Mouse (Mus musculus) urinary bladder, postnatal 36 days (tissue): Measurements from ENCODE around the gene Ksr1.

Experiments
- DNase-seq, 2 experiments: peaks; one replicate each; pipeline ENCODE4 v3.0.0; 2022; ENCODE audit warnings: low spot score in 2 of 2, mixed read lengths in 1 of 2

Gene Ksr1

GRCm38 (mm10) chr11:79148783-79149182, 2.6 kb upstream of the Ksr1 start:
- DNase-seq: no peak

DNA sequence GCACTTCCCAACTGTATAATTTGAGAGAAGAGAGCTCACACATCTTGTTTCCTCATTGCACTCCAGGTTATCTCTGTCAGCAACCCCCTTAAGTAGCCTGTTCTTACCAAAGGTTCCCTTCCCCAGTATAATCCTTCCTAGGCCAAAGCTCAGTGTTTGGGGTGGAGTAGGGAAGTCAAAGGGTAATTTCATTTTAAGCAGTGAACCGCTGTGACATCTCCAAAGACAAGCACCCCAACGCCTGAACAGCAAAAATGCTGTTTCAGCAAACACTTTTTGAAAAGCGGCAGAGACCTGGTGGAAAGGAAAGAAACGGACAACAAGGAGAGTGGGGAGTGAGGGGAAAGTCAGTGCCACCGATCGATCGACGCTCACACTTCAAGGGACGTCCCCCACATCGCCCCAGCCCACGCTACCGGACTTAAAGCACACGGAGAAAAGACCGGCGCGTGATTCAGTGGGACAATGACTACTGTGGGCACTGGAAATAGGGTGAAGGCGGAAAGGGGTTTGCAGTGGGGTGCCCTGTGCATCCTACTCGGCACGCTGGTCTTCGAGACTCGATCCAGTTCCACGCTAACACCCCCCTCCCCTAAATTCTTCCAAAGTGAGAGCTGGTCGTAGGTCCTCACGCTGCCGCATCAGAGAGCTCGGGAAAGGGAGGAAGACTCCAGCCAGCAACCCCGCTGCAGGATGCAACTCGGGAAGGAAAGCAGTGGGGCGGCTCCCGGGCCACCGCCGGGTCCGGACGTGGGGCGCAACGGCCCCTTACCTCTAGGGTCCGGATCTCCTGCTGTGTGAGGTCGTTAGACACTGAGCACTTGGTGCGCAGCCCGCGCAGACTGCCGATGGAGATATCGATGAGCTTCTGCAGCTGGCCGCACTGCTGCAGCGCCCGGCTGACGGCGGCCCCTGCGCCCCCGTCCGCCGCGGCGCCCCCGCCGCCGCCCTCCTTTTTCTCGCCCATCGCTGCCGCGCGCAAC, 633 bp downstream of the Ksr1 start:
- DNase-seq: peak; percentile 15 to 25

DNA sequence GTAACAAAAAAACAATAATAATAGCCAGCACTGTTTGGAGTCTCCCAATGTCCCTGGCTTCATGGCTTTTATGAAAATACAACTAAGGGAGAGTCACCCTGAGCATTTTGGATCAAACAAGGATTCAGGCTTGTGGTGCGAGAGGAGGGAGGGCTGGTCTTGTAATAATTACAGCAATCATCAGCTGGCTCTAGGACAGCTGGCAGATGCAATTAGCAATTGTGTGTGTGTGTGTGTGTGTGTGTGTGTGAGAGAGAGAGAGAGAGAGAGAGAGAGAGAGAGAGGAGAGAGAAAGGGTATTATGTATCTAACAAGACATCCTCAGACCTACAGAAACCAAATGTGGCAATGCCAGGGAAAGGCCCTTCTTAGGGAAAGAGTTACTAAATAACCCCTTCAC, 1.5 kb downstream of the Ksr1 start:
- peak in 1 of 2 experiments; percentile 21 for DNase-seq

- no peak for DNase-seq
Measured at GRCm38 (mm10) chr11:79144043-79144591, 2.1 kb downstream of the Ksr1 start.

DNA sequence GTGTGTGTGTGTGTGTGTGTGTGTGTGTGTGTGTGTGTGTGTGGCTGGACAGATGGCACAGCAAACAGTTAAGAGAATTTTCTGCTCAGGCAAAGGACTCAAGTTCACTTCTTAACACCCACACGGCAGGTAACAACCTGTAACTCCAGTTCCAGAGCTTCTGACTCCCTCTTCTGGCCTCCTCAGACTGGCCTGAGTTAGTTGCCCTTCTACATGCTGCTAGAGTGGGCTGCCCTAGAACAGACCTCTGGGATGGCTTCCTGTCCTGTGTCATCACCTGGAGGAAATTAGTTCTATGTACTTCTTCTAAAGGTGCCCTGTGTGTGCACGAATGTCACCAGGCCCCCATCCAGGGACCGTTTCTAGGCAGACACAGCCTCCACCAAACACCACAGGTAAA, 2.9 kb downstream of the Ksr1 start:
- DNase-seq: no peak

GRCm38 (mm10) chr11:79142381-79142780, 3.8 kb downstream of the Ksr1 start:
- DNase-seq: no peak

DNA sequence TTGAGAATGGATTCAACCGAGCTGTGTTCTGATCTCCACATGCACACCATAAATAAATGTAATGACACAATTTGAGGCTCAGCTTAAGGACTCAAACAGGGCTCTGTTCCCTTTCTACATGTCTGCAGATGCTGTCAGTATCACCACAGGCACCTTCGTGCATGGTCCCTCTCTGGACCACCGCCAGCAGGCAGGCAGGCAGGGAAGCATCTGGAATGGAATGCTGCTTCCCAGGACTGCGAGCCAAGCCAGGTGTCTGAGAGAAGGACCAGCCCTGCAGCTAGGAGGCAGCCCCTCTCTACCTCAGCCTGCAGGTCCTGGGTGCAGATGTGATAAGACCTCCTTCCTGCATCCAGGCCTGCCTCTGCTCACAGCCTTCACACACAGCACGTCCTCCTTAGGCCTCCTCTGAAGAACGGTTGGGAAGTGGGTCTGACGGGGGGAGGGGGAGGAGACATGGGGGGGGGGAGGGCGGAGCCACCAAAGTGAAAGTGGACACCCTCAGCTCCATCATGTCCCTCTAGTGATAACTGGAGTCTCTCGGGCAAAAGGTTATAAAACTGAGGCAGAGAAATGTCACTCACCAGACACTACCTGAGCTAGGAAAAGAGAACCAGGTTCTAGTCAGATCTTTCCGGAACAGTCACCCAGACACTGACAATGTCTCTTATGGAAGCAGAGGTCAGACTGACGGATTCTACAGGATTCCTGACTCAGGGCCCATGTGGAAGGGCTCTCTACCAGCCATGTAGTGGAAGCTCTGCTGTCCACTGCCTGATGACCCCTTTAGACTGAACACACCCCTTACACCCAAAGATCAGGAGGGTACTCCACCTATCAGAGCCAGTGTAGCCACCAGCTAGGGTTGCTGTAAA, 4.7 kb downstream of the Ksr1 start:
- DNase-seq: no peak

GRCm38 (mm10) chr11:79140511-79140888, 5.7 kb downstream of the Ksr1 start:
- no peak for DNase-seq

- no peak for DNase-seq
Measured at GRCm38 (mm10) chr11:79139878-79140510, 6.2 kb downstream of the Ksr1 start.

GRCm38 (mm10) chr11:79138621-79139020, 7.6 kb downstream of the Ksr1 start:
- DNase-seq: no peak

DNA sequence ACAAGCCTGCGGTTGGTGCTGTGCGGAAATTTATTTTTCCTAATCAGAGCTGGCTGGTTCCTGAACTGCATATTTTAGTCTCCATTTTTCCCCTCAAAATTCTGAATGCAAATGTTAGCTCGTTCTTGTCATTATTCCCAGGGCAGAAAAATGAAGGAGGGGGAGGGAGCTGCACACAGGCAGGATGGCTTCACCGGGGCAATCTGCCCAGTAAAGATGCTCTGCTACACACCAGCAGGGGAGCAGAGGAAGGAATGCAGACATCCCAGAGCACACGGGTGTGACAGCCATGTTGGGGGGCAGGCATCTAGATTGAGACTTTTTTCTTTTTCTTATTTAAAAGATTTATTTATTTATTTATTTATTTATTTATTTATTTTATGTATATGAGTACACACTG, 9.0 kb downstream of the Ksr1 start:
- DNase-seq: no peak

DNA sequence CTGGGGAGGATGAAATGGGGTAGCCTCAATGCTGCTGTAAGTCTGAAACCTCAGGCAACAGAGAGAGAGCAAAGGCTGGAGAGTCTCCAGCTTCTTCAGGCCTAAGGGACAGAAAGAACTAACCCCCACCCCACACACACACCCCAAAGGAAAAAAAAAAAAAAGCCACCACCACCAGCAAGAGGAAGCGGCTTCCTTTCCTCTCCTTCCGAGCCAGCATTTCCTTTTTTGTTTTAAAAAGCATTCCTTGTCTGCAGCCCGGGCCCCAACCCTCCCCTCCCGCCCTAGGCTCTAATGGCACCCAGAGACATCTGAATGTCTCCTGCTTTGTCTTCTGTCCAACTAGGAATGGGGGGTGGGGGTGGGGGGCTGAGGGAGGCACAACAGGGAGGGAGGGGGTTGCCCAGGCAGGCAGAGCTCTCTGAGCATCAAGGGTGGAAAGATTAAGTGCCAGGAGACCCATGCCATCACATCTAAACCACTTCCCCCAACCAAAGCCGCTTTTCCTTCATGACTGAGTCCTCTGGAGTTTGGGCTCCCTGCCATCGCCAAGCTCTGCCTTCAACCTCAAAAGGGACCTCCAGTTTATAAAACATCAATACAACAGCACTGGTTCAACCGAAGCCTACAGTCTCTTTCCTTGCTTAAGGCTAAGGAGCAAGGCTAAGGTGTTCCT, 10.4 kb downstream of the Ksr1 start:
- DNase-seq: no peak

DNA sequence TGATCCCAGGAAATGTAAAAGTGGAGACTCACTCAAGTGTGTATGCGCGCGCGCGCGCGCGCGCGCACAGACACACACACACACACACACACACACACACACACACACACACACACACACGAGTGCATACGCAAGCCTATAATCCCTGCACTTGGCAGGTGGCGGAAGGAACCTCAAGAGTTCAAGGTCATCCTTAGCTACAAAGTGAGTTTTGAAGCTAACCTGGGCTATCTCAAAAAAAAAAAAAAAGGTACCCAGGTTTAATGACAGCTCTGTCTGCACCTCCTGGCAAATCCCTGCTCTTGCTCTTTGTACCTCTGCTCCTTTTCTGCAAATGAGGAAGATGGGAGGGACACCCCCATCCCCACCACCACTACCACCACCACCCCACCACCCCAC, 11.1 kb downstream of the Ksr1 start:
- DNase-seq: no peak

GRCm38 (mm10) chr11:79134416-79135104, 11.6 kb downstream of the Ksr1 start:
- no peak for DNase-seq

- DNase-seq: no peak
Measured at GRCm38 (mm10) chr11:79133961-79134360, 12.2 kb downstream of the Ksr1 start.

DNA sequence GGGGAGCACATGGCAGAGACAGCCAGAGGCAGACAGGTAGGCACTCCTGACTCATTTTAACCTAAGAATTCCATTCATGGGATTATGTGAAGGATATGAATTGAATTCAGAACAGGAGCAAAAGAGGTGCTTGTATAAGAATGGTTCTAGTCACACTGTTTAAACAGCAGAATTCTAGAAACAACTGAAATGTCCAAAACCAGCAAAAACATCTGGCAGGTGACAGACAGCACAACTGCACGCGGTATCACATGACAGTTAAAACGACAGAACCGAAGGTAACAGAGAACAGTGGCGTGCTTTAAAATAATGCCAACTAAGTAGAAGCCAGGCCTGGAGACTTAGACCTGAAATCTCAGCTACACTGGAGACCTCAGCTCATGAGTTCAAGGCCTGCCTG, 13.2 kb downstream of the Ksr1 start:
- no peak for DNase-seq

GRCm38 (mm10) chr11:79131949-79132411, 14.2 kb downstream of the Ksr1 start:
- peak in 1 of 2 experiments; percentile 18 for DNase-seq

DNA sequence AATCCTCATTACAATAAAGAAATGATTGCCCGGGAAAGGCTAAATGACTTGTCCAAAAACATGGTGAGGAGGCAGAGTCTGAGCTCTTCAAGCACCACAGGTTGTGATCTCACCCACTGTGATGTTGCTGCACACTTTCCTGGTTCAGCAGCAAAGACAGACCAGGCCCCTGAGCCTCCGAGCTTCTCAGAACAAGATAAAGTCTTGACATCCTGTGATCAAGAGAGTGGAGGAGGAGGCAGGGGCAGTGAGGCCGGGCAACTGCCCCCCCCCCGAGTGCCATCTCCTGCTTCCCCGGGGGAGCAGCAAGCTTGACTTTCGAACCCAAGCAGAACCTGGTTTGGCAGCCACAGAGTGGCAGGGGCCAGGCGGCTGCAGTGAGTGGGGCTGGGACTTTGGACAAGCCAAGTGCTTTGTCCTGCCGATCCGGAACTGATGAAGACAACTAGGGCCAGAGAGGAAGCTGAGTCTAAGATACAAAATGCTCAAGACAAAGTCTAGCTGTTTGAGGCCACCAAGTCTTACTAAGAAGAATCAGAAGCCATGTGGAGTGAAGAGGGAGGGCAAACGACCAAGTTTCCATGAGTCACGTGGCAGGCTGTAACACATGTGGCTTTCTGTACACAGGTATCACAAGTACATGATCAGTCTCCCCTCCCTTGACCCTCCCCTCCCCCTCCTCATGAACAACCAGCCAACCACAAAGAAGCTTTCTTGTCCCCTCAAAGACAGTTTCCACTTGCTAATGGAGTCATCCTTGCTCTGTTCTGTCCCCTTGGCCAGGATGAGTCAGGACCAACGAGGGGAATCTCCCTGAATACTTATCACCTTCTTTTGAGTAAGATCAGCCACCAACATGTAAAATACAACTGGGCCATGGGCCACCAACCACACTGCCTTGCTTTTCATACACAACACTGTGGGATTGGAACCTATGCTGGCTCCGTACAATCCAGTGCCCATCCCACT, 16.5 kb downstream of the Ksr1 start:
- DNase-seq: no peak

GRCm38 (mm10) chr11:79128233-79128632, 18.0 kb downstream of the Ksr1 start:
- DNase-seq: no peak
